Mouse (Mus musculus): ENCODE results near the gene Tti1. TPM values are rescaled to one million over a fixed set of nuclear protein-coding genes. Genes with fewer than 3 reads are reported as not detected.

Gene Tti1
- polyA plus RNA-seq, 1 experiment from 2014 or later, result 5.4 TPM

DNA sequence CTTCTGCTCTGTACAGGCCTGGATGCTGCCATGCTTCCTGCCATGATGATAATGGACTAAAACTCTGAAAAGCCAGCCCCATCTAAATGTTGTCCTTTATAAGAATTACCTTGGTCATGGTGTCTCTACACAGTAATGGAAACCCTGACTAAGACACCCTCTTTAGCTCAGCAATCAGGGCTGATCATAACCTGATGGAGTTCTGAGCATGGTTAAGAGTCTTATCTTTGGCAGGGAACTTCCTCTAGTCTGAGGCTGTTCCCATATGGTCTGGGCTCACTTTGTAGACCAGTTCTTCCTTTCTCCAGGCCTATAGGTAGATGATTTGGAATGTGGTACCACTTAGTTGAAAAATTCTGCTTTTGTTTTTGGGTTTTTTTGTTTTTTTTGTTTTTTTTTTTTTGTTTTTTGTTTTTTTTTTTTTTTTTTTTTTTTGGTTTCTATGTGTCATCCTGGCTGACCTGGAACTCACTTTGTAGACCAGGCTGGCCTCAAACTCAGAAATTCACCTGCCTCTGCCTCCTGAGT lies 40.3 kb upstream of the Tti1 start:
- H3K4me2 ChIP-seq (ENCODE audit: low read depth, low read length), result no peak overlapping the region

DNA sequence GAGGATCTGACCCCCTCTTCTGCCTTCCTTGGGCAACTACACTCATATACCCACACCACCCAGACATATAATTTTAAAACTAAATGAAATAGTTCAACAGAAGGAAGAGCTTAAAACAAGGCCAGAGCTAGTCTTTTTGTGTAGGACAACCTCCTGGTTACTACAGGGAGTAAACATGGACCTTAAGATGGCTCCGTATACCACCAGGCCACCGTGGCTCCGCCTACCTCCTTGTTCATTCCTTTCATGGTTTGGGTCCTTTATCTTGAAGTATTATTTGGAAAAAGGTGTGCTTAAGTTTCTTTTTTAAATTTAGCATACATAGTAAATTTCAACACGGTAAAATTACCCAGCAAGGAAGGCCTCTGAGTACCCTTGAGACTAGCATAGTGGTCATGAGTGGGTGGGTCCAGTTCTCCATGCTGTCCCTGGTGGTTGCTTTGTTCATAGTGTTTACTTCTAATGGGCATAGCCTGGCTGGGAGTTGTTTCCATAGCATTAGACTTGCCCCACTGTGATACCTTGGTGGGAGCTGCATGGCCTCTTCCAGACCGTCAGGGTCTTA lies 39.1 kb upstream of the Tti1 start:
- Histone ChIP-seq H3K36me3 (replicated peaks; ENCODE audit: insufficient read depth, low read length) (peaks cover 42% of the 10 kb centered on the region), H3K9ac (replicated peaks) (no peak overlapping the region), H3K4me2 (ENCODE audit: low read depth, low read length) (no peak overlapping the region), H3K4me3 (ENCODE audit: low read depth, low read length) (no peak overlapping the region), H3K27ac (ENCODE audit: low read depth) (no peak overlapping the region), H3K9me3 (ENCODE audit: low read length) (no peaks in the 10 kb centered on the region), H3K27me3 (ENCODE audit: insufficient read depth, low read length) (no peaks in the 10 kb centered on the region), H3K4me1 (ENCODE audit: insufficient read depth) (peaks cover 19% of the 10 kb centered on the region)
- ATAC-seq, result no peak
- TF ChIP-seq EP300 (IDR thresholded peaks at IDR 0.05; ENCODE audit: low read depth), result no peak
- no peak for TF ChIP-seq CTCF (IDR thresholded peaks at IDR 0.05; ENCODE audit: low read depth)
- no peak for DNase-seq
- WGBS (ENCODE audit: insufficient replicate concordance), result 91% methylated on average over 5 of the region's 5 CpGs

More for the DNA sequence above, 40.3 kb upstream of the Tti1 start:
- H3K9ac ChIP-seq (replicated peaks), result no peak overlapping the region
- no peak overlapping the region for H3K4me3 ChIP-seq (ENCODE audit: low read depth, low read length)
- ATAC-seq (no peak), DNase-seq (no peak)
- H3K4me1 ChIP-seq (ENCODE audit: insufficient read depth), result peaks cover 27% of the 10 kb centered on the region
- H3K27ac ChIP-seq (ENCODE audit: low read depth), result no peak overlapping the region
- no peaks in the 10 kb centered on the region for H3K27me3 ChIP-seq (ENCODE audit: insufficient read depth, low read length)
- no peaks in the 10 kb centered on the region for H3K9me3 ChIP-seq (ENCODE audit: low read length)
- TF ChIP-seq EP300 (IDR thresholded peaks at IDR 0.05; ENCODE audit: low read depth) (no peak), CTCF (IDR thresholded peaks at IDR 0.05; ENCODE audit: low read depth) (no peak)
- peaks cover 47% of the 10 kb centered on the region for H3K36me3 ChIP-seq (replicated peaks; ENCODE audit: insufficient read depth, low read length)

DNA sequence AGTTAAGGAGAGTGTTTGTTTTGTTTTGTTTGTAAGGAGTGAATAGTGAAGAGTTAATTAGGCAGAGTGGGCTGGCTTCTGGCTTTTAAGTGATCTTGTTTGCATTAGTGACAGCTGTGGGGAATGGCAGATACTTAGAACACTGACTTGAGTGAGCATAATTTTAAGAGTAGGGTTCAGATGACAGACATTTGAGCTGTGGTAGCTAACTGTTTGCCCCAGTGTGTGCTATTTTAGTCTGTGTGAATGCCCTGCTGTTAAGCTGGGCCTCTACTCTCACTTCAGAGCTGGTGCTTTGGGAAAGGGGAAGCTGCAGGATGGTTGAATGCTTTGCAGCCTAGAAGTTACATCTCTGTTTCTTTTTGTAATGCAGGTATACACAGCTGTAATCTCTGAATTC lies 38.2 kb upstream of the Tti1 start:
- H3K27ac ChIP-seq (ENCODE audit: low read depth), result no peak overlapping the region
- H3K36me3 ChIP-seq (replicated peaks; ENCODE audit: insufficient read depth, low read length), result peaks cover 40% of the 10 kb centered on the region
- no peaks in the 10 kb centered on the region for H3K27me3 ChIP-seq (ENCODE audit: insufficient read depth, low read length)
- no peak for TF ChIP-seq CTCF (IDR thresholded peaks at IDR 0.05; ENCODE audit: low read depth)
- TF ChIP-seq EP300 (IDR thresholded peaks at IDR 0.05; ENCODE audit: low read depth), result no peak
- peaks cover 10% of the 10 kb centered on the region for H3K4me1 ChIP-seq (ENCODE audit: insufficient read depth)
- no peak overlapping the region for H3K4me3 ChIP-seq (ENCODE audit: low read depth, low read length)
- H3K4me2 ChIP-seq (ENCODE audit: low read depth, low read length), result no peak overlapping the region
- H3K9ac ChIP-seq (replicated peaks), result no peak overlapping the region
- no peak for DNase-seq
- ATAC-seq, result no peak
- no peaks in the 10 kb centered on the region for H3K9me3 ChIP-seq (ENCODE audit: low read length)

DNA sequence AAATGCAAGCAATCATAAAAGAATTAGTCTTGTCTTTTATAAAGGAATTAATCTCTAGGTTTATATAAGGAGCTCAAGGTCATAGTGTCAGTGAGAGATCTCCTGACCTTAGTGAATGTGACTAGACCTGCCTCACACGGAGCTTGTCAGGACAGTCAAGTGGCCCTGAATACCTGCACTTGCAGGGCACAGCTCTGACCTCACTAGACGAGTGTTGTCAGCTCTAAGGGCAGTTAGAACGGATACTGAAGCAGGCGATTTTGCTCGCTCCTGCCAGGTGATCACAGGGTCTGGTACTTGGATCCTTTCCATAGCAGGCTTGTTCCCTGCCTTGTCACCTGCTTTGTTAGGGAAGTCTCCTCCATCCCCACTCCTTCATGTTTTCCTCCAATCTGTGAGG lies 36.8 kb upstream of the Tti1 start:
- no peak overlapping the region for H3K4me3 ChIP-seq (ENCODE audit: low read depth, low read length)
- no peaks in the 10 kb centered on the region; the same call in 1 of the 2 replicates for H3K4me1 ChIP-seq (ENCODE audit: insufficient read depth)
- TF ChIP-seq EP300 (IDR thresholded peaks at IDR 0.05; ENCODE audit: low read depth) (no peak), CTCF (IDR thresholded peaks at IDR 0.05; ENCODE audit: low read depth) (no peak)
- no peak overlapping the region for H3K4me2 ChIP-seq (ENCODE audit: low read depth, low read length)
- H3K36me3 ChIP-seq (replicated peaks; ENCODE audit: insufficient read depth, low read length), result peaks cover 37% of the 10 kb centered on the region
- H3K9me3 ChIP-seq (ENCODE audit: low read length), result no peaks in the 10 kb centered on the region
- H3K27ac ChIP-seq (ENCODE audit: low read depth), result no peak overlapping the region
- ATAC-seq (no peak), DNase-seq (no peak)
- H3K27me3 ChIP-seq (ENCODE audit: insufficient read depth, low read length), result no peaks in the 10 kb centered on the region
- H3K9ac ChIP-seq (replicated peaks), result no peak overlapping the region
- WGBS (ENCODE audit: insufficient replicate concordance), result 78% methylated on average over 5 of the region's 5 CpGs

DNA sequence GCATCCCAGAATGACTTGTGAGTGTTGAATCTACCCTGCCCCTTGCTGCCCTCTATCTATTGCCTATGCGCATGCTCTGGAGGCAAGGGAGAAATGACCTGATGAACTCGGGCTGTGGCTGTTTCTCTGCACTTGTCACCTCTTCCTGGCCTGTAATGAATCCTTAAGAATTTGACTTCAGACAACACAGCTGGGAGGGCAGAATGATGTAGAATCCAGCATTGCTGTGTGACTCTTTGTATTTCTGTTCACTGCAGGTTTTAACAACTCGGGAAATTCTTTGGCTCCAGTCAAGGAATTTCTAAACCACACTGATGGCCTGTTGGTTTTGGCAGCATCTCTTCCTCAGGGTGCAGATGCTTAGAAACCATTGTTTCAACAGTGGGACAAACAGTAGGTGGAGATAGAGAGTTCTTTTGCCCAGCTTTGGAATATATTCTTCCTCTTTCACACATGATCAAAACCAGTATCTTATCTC lies 36.4 kb upstream of the Tti1 start:
- Histone ChIP-seq H3K9me3 (ENCODE audit: low read length) (no peaks in the 10 kb centered on the region), H3K4me3 (ENCODE audit: low read depth, low read length) (no peak overlapping the region), H3K27ac (ENCODE audit: low read depth) (peak overlapping the region; percentile 5; the same call in 1 of the 2 replicates), H3K9ac (replicated peaks) (no peak overlapping the region), H3K4me1 (ENCODE audit: insufficient read depth) (no peaks in the 10 kb centered on the region; the same call in 1 of the 2 replicates), H3K36me3 (replicated peaks; ENCODE audit: insufficient read depth, low read length) (peaks cover 39% of the 10 kb centered on the region), H3K4me2 (ENCODE audit: low read depth, low read length) (no peak overlapping the region), H3K27me3 (ENCODE audit: insufficient read depth, low read length) (no peaks in the 10 kb centered on the region)
- 61% methylated on average over 3 of the region's 3 CpGs for WGBS (ENCODE audit: insufficient replicate concordance)
- TF ChIP-seq CTCF (IDR thresholded peaks at IDR 0.05; ENCODE audit: low read depth) (peak; percentile 60), EP300 (IDR thresholded peaks at IDR 0.05; ENCODE audit: low read depth) (no peak)
- ATAC-seq (no peak), DNase-seq (no peak)

DNA sequence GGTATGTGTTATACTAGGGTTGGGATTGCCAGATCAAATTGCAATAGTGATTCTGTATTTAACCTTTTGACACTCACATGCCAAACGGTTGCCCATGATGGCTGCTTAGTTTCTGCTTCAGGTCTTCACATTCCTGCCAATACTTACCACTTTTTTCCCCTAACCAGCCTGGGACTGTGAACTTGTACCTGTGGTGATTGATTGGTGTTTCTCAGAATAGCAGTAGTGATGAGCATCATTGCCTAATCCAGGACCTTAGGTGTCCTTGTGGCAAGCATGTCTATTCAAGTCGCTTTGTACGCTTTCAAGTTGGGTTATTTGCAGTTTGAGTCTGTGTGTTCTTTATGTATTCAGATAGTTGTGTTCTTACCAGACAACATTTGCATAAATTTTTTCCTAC lies 34.8 kb upstream of the Tti1 start:
- H3K36me3 ChIP-seq (replicated peaks; ENCODE audit: insufficient read depth, low read length), result peaks cover 52% of the 10 kb centered on the region
- peak; percentile 76 for ATAC-seq
- 56% methylated on average over 3 of the region's 3 CpGs for WGBS (ENCODE audit: insufficient replicate concordance)

More for the DNA sequence above, 34.8 kb upstream of the Tti1 start:
- Histone ChIP-seq H3K9me3 (ENCODE audit: low read length) (no peaks in the 10 kb centered on the region), H3K4me3 (ENCODE audit: low read depth, low read length) (no peak overlapping the region), H3K4me2 (ENCODE audit: low read depth, low read length) (no peak overlapping the region), H3K4me1 (ENCODE audit: insufficient read depth) (peaks cover 3% of the 10 kb centered on the region; the same call in 1 of the 2 replicates), H3K9ac (replicated peaks) (no peak overlapping the region), H3K27ac (ENCODE audit: low read depth) (0 out of 2 replicates have a peak overlapping the region, but pooled peaks have one; percentile 39), H3K27me3 (ENCODE audit: insufficient read depth, low read length) (no peaks in the 10 kb centered on the region)
- TF ChIP-seq CTCF (IDR thresholded peaks at IDR 0.05; ENCODE audit: low read depth) (no peak), EP300 (IDR thresholded peaks at IDR 0.05; ENCODE audit: low read depth) (no peak)
- no peak for DNase-seq
